Mouse (Mus musculus) lung, postnatal 0 days (tissue): ENCODE measurements around the gene Fam184b.

Experiments
- CTCF ChIP-seq: IDR thresholded peaks from 2 replicates; pipeline ENCODE4 v1.5.1; 2016; ENCODE audit warnings: antibody characterized with exemption, mild to moderate bottlenecking
- EP300 ChIP-seq: IDR thresholded peaks from 2 replicates; pipeline ENCODE4 v1.6.1; 2016; ENCODE audit warnings: antibody characterized with exemption, mild to moderate bottlenecking, control low read depth

DNA sequence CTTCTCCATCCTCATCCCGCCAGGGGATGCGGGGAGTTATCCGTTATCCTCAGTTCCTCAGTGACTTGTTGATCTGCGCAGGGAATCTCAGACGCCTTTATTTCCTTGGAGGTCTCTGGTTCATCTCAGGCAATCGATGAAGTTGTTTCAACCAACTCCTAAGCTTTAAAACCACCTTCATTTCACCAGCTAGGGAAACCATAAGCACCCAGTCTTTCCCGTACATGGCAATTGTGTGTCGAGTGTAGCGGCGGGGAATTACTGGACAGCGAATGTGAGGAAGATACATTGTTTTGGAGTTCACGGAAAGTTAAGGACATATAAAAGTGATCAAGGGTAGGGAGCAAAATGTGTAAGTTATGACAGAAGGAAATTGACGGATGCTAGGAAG lies 30.9 kb upstream of the Fam184b start:
- TF ChIP-seq CTCF, result no peak
- no peak for TF ChIP-seq EP300
